18 mouse cellular contexts compared by ENCODE assay signal in the genomic region with DNA sequence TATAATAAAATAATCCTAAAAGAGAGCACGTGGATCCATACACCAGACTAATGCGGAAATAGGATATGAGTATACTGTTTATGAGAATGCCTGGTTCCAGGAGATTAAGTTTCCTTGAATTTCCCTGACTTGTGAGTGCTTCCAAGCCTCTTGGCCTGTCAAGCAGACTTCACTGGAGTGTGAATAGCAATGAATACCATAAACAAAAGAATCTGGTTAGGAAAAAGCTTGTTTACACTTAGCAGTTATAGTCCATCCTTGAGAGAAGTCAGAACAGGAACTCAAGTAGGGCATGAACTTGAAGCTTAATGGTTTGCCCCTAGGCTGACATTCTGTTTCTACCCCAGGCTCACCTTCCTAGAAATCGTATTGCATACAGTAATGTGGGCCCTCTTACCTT.
A peak's percentile ranks its signal among the peaks of the same experiment; 100 is the strongest.
DNase-seq lines count a peak whose midpoint lies in the region; ATAC-seq and TF ChIP-seq lines count a peak whose summit lies in the region.
"Had no signal": no experiment of that assay in that cellular context is flagged by ENCODE, and none has a peak within 500 bp of the region (broad histone marks: within the 10 kb centered on the region; RNA-seq: fewer than 3 reads in every experiment).

No protein-coding gene starts in this region.

- H3K27me3 ChIP-seq in Patski, result no peaks in the 10 kb centered on the region
- H3K27me3 ChIP-seq: embryonic facial prominence, embryonic 12.5 days; forebrain, embryonic 13.5 days; forebrain, embryonic 15.5 days had no signal

- CTCF ChIA-PET in Patski (lab: Charles Lee), result no interaction called here

- POLR2A ChIA-PET in Patski (lab: Charles Lee), result no interaction called here

- DNase-seq in ES-CJ7 (ENCODE audit: low read depth, low spot score), result peak; percentile 57
- DNase-seq in Patski (ENCODE audit: low read depth, low spot score), result peak; percentile 27
- peak; percentile 66 for DNase-seq in ZHBTc4 (ENCODE audit: low read depth, low spot score)
- no peak for DNase-seq in spleen, adult 12 weeks (ENCODE audit: low spot score)
- no peak for DNase-seq in heart, adult 18-20 months
- DNase-seq: adrenal gland, adult 2 months; adrenal gland, postnatal 10 days; adrenal gland, postnatal 25 days; cerebellum, adult 11 months; cerebellum, adult 18-20 months; cerebellum, adult 8-10 months; cerebellum, adult 9-11 months; cerebellum, postnatal 14 days; forebrain, postnatal 0 days had no signal

- TF ChIP-seq CTCF in Patski (IDR thresholded peaks at IDR 0.05), result no peak

- in situ Hi-C loops in Patski (cut with MboI; ENCODE audit: low pct_unique_long_range_greater_than_20kb), result no loop called here

- peak; percentile 65 for ATAC-seq in Patski
- ATAC-seq in inflammation-experienced regulatory T-cells, adult 6 months, result no peak
- ATAC-seq: forebrain, embryonic 13.5 days; forebrain, embryonic 15.5 days; forebrain, postnatal 0 days had no signal

Comparison
In these comparisons a context has a peak if more than half of its experiments do, and no peak if none do; other contexts are left out.
1. DNase-seq: peak in ES-CJ7 (single experiment), Patski (single experiment) and ZHBTc4 (single experiment); none in spleen, adult 12 weeks (single experiment) and heart, adult 18-20 months (0 of 2).